Mouse (Mus musculus): ENCODE results near the gene Cxcl5. TPM values are rescaled to one million over a fixed set of nuclear protein-coding genes. Genes with fewer than 3 reads are reported as not detected.

The Cxcl5 gene
- polyA plus RNA-seq, 1 experiment = 0.20 TPM

DNA sequence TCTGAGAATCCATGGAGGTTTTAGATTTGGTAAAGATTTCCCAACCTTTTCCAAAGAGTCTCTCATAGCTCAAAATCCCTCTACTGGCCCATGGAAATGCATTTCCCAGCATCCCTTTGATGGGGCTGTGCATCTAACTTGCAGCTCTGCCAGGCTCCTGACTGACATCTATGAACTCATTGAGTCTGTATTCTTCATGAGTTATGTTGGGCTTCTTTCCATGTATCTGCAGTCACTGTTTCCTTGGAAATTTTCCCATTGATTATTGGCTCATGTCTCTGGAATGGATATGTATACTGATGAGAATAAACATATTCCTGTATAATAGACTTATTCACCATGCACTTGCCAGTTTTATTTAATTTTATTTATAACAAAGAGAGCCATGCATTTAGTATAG, 46.9 kb downstream of the Cxcl5 start:
- no peaks in the 10 kb centered on the region for H3K36me3 ChIP-seq (ENCODE audit: control insufficient read depth, insufficient read depth, low read length)
- no peaks in the 10 kb centered on the region for H3K27me3 ChIP-seq (ENCODE audit: control insufficient read depth, insufficient read depth, low read length)
- H3K27ac ChIP-seq (ENCODE audit: insufficient read depth, low read depth, low read length) = no peak overlapping the region
- H3K4me3 ChIP-seq (ENCODE audit: low read depth, low read length) = no peak overlapping the region
- H3K4me1 ChIP-seq (ENCODE audit: control insufficient read depth, insufficient read depth, insufficient read length, low read length) = no peaks in the 10 kb centered on the region
- TF ChIP-seq POLR2A (IDR thresholded peaks at IDR 0.05; ENCODE audit: low read depth, low read length) (no peak), CTCF (IDR thresholded peaks at IDR 0.05; ENCODE audit: extremely low read depth, insufficient read length, insufficient replicate concordance, low read depth, low read length) (no peak)

DNA sequence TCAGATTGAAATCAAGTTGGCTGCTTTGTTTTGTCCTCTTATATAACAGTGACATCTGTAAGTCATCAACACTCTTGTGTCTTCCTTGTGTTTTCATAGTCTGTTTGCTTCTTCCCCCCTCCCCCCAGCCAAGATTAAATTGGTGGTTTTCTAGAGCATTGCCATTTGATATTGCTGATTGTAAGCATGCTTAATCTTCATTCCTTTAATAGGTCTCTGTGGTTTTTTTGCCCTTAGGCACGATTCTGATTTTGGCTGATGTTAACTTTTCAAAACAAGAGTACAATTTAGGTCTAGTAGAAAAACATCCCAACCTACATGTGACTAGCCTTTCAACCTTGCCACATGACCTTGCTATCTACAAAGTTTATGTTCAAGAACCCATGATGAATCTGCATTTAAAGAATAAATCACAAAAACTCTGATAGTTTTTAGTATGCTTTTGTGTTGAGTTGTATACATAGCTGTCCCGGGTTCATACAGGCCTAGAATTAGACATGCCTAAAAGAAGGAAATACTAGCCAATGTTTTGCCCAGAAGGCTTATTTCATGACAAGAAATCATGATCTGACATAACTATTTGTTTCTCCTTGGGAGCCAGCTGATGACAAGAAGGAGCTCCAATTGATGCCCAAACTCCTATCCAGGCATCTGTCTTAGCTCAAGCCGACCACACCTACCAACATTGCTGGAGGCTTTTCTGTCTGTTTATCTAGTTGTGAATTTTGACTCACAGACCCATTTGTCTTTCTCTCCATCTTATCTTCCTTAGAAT, 48.2 kb downstream of the Cxcl5 start:
- no peak for TF ChIP-seq CTCF (IDR thresholded peaks at IDR 0.05; ENCODE audit: extremely low read depth, insufficient read length, insufficient replicate concordance, low read depth, low read length)
- TF ChIP-seq POLR2A (IDR thresholded peaks at IDR 0.05; ENCODE audit: low read depth, low read length) = no peak
- Histone ChIP-seq H3K36me3 (ENCODE audit: control insufficient read depth, insufficient read depth, low read length) (no peaks in the 10 kb centered on the region), H3K4me3 (ENCODE audit: low read depth, low read length) (no peak overlapping the region), H3K27me3 (ENCODE audit: control insufficient read depth, insufficient read depth, low read length) (no peaks in the 10 kb centered on the region), H3K27ac (ENCODE audit: insufficient read depth, low read depth, low read length) (no peak overlapping the region), H3K4me1 (ENCODE audit: control insufficient read depth, insufficient read depth, insufficient read length, low read length) (no peaks in the 10 kb centered on the region)
- 74% methylated on average over 3 of the region's 3 CpGs for WGBS

Other genes starting within 250 kb of the Cxcl5 start
- gene Afm, start 240.4 kb upstream of the Cxcl5 start, polyA plus RNA-seq (2012; rRNA removed) = 0.05 TPM in 1 of 2 replicates, not detected in the other
- not detected in 2 replicates for gene 5830473C10Rik, start 198.3 kb upstream of the Cxcl5 start, polyA plus RNA-seq (2012; rRNA removed)
- 2.0 and 6.1 TPM in 2 replicates for gene Rassf6, start 118.7 kb upstream of the Cxcl5 start, polyA plus RNA-seq (2012; rRNA removed)
- 0.11 and 0.18 TPM in 2 replicates for gene Ppbp, start 9.2 kb downstream of the Cxcl5 start, polyA plus RNA-seq (2012; rRNA removed)
- 7.8 and 7.9 TPM in 2 replicates for gene Pf4, start 13.1 kb downstream of the Cxcl5 start, polyA plus RNA-seq (2012; rRNA removed)
- 0.39 and 2.9 TPM in 2 replicates for gene Cxcl3, start 26.7 kb downstream of the Cxcl5 start, polyA plus RNA-seq (2012; rRNA removed)
- gene Cxcl15, start 35.2 kb downstream of the Cxcl5 start, polyA plus RNA-seq (2012; rRNA removed) = 0.08 TPM in 1 of 2 replicates, not detected in the other
- gene Cxcl1, start 131.9 kb downstream of the Cxcl5 start, polyA plus RNA-seq (2012; rRNA removed) = 1.3 and 2.8 TPM in 2 replicates
- 1.2 and 18.6 TPM in 2 replicates for gene Cxcl2, start 144.5 kb downstream of the Cxcl5 start, polyA plus RNA-seq (2012; rRNA removed)
- gene Mthfd2l, start 171.8 kb downstream of the Cxcl5 start, polyA plus RNA-seq (2012; rRNA removed) = 17.1 and 39.5 TPM in 2 replicates

All from small intestine, adult 2 months (tissue).